In genomic region chr11:121176285-121177270, GRCm38 (mm10) we compare ENCODE assay signal across 9 mouse cellular contexts. TPM values are rescaled to one million over a fixed set of nuclear protein-coding genes. Genes with fewer than 3 reads are reported as not detected.
DNase-seq lines count a peak whose midpoint lies in the region; ATAC-seq and TF ChIP-seq lines count a peak whose summit lies in the region.
"Had no signal": no experiment of that assay in that cellular context is flagged by ENCODE, and none has a peak within 500 bp of the region (broad histone marks: within the 10 kb centered on the region; RNA-seq: fewer than 3 reads in every experiment).

No protein-coding gene starts in this region.

- no peak overlapping the region for H3K27ac ChIP-seq in forebrain, embryonic 11.5 days (ENCODE audit: low read depth, low read length)
- H3K27ac ChIP-seq in intestine, embryonic 15.5 days, result no peak overlapping the region
- H3K27ac ChIP-seq in liver, embryonic 16.5 days (ENCODE audit: low read length), result no peak overlapping the region
- H3K27ac ChIP-seq: limb, embryonic 15.5 days had no signal

- H3K36me3 ChIP-seq in E14TG2a.4 (ENCODE audit: insufficient read depth, low read length), result peaks cover 5% of the 10 kb centered on the region; the same call in 1 of the 2 replicates
- no peaks in the 10 kb centered on the region for H3K36me3 ChIP-seq in forebrain, embryonic 11.5 days (ENCODE audit: control insufficient read depth, insufficient read depth, low read length)
- H3K36me3 ChIP-seq in intestine, embryonic 15.5 days, result no peaks in the 10 kb centered on the region
- H3K36me3 ChIP-seq in liver, embryonic 16.5 days (ENCODE audit: control insufficient read depth, insufficient read depth), result no peaks in the 10 kb centered on the region

- TF ChIP-seq CTCF in E14TG2a.4 (conservative IDR thresholded peaks at IDR 0.05; ENCODE audit: low read length), result peak; percentile 96

- no peak overlapping the region for H3K9ac ChIP-seq in forebrain, embryonic 11.5 days (ENCODE audit: low read length)
- H3K9ac ChIP-seq in intestine, embryonic 15.5 days, result no peak overlapping the region
- no peak overlapping the region for H3K9ac ChIP-seq in liver, embryonic 16.5 days (ENCODE audit: low read depth, low read length)
- H3K9ac ChIP-seq: limb, embryonic 15.5 days had no signal

- no peaks in the 10 kb centered on the region for H3K9me3 ChIP-seq in E14TG2a.4 (ENCODE audit: low read length)
- H3K9me3 ChIP-seq in forebrain, embryonic 11.5 days (ENCODE audit: control insufficient read depth, low read length), result no peaks in the 10 kb centered on the region
- no peaks in the 10 kb centered on the region for H3K9me3 ChIP-seq in intestine, embryonic 15.5 days
- H3K9me3 ChIP-seq in liver, embryonic 16.5 days (replicated peaks; ENCODE audit: control insufficient read depth, low read length), result no peaks in the 10 kb centered on the region
- H3K9me3 ChIP-seq: limb, embryonic 15.5 days had no signal

- ATAC-seq in forebrain, embryonic 11.5 days (replicated peaks; ENCODE audit: low FRiP score), result peak; percentile 65; the same call in 1 of the 2 replicates
- ATAC-seq in intestine, embryonic 15.5 days, result peak; percentile 77
- ATAC-seq in liver, embryonic 16.5 days (ENCODE audit: low read depth), result peak; percentile 58

- H3K27me3 ChIP-seq in E14TG2a.4 (ENCODE audit: insufficient read depth, low read length), result no peaks in the 10 kb centered on the region; the same call in 1 of the 2 replicates
- H3K27me3 ChIP-seq in forebrain, embryonic 11.5 days (ENCODE audit: control insufficient read depth, insufficient read depth, low read length), result no peaks in the 10 kb centered on the region
- H3K27me3 ChIP-seq in intestine, embryonic 15.5 days (replicated peaks), result no peaks in the 10 kb centered on the region
- H3K27me3 ChIP-seq in liver, embryonic 16.5 days (ENCODE audit: control insufficient read depth, insufficient read depth, low read depth, low read length), result no peaks in the 10 kb centered on the region
- H3K27me3 ChIP-seq: limb, embryonic 15.5 days had no signal

- H3K4me1 ChIP-seq in E14TG2a.4 (replicated peaks; ENCODE audit: low read depth, low read length), result peaks cover 11% of the 10 kb centered on the region
- no peaks in the 10 kb centered on the region; the same call in 1 of the 2 replicates for H3K4me1 ChIP-seq in forebrain, embryonic 11.5 days (replicated peaks; ENCODE audit: control insufficient read depth, insufficient read depth, low read length)
- 0 out of 2 replicates have a peak, but pooled peaks cover 3% of the 10 kb centered on the region for H3K4me1 ChIP-seq in intestine, embryonic 15.5 days (replicated peaks)
- H3K4me1 ChIP-seq in liver, embryonic 16.5 days (ENCODE audit: control insufficient read depth, low read depth, low read length), result no peaks in the 10 kb centered on the region
- H3K4me1 ChIP-seq: limb, embryonic 15.5 days had no signal

- H3K4me2 ChIP-seq in forebrain, embryonic 11.5 days (ENCODE audit: low read depth, low read length, severe bottlenecking), result no peak overlapping the region
- H3K4me2 ChIP-seq in intestine, embryonic 15.5 days (replicated peaks), result no peak overlapping the region
- H3K4me2 ChIP-seq in liver, embryonic 16.5 days (ENCODE audit: low read depth, low read length), result no peak overlapping the region
- H3K4me2 ChIP-seq: limb, embryonic 15.5 days had no signal

- DNase-seq in 416B (ENCODE audit: low read depth), result peak; percentile 63
- DNase-seq in c-Kit-positive CD71-positive TER-119-negative erythroid progenitor cells, embryonic 14.5 days (ENCODE audit: low read depth), result peak; percentile 40
- DNase-seq in forebrain, embryonic 11.5 days (ENCODE audit: low spot score), result peak; percentile 81
- peak; percentile 84 for DNase-seq in retina, embryonic 14.5 days (ENCODE audit: low spot score)
- DNase-seq in layer of hippocampus, adult 8-10 months (ENCODE audit: low spot score in 2 of 2), result no peak

- 55% methylated on average over 12 of the region's 12 CpGs for WGBS in forebrain, embryonic 11.5 days
- WGBS in intestine, embryonic 15.5 days, result 47% methylated on average over 12 of the region's 12 CpGs
- WGBS in liver, embryonic 16.5 days (ENCODE audit: insufficient replicate concordance), result 46% methylated on average over 12 of the region's 12 CpGs

- H3K4me3 ChIP-seq in E14TG2a.4 (replicated peaks; ENCODE audit: low read length), result 0 out of 2 replicates have a peak overlapping the region, but pooled peaks have one; percentile 23
- no peak overlapping the region for H3K4me3 ChIP-seq in forebrain, embryonic 11.5 days (ENCODE audit: low read depth, low read length)
- H3K4me3 ChIP-seq in intestine, embryonic 15.5 days (replicated peaks), result no peak overlapping the region
- no peak overlapping the region for H3K4me3 ChIP-seq in liver, embryonic 16.5 days (ENCODE audit: low read depth, low read length)
- H3K4me3 ChIP-seq: limb, embryonic 15.5 days had no signal

RNA-seq across cellular contexts. Expression of gene Uts2r, which starts 16.5 kb away (rescaled TPM):
- polyA plus RNA-seq in forebrain, embryonic 11.5 days (2014; fragmentation: Nextera tagmentation; extraction: Ambion mirVana), result not detected in 2 replicates
- polyA plus RNA-seq in intestine, embryonic 15.5 days (2015; fragmentation: Nextera tagmentation; extraction: Ambion mirVana), result not detected in 2 replicates
- 0.14 TPM in 1 of 2 replicates, not detected in the other for polyA plus RNA-seq in liver, embryonic 16.5 days (2015; fragmentation: Nextera tagmentation; extraction: Ambion mirVana)
- under 1 TPM; 0.22 to 0.45 (median 0.40) TPM for total RNA-seq in layer of hippocampus, adult 8-10 months (2022)

RNA-seq across cellular contexts. Expression of gene Hexdc, which starts 27.7 kb away (rescaled TPM):
- 7.3 and 7.8 TPM in 2 replicates for polyA plus RNA-seq in forebrain, embryonic 11.5 days (2014; fragmentation: Nextera tagmentation; extraction: Ambion mirVana)
- 9.0 and 9.3 TPM in 2 replicates for polyA plus RNA-seq in intestine, embryonic 15.5 days (2015; fragmentation: Nextera tagmentation; extraction: Ambion mirVana)
- 2.9 and 3.1 TPM in 2 replicates for polyA plus RNA-seq in liver, embryonic 16.5 days (2015; fragmentation: Nextera tagmentation; extraction: Ambion mirVana)
- 10 to 100 TPM; 21.6 to 27.6 (median 26.1) TPM for total RNA-seq in layer of hippocampus, adult 8-10 months (2022)

RNA-seq across cellular contexts. Expression of gene Ogfod3, which starts 27.9 kb away (rescaled TPM):
- polyA plus RNA-seq in forebrain, embryonic 11.5 days (2014; fragmentation: Nextera tagmentation; extraction: Ambion mirVana), result 20.3 and 20.5 TPM in 2 replicates
- 29.5 and 32.0 TPM in 2 replicates for polyA plus RNA-seq in intestine, embryonic 15.5 days (2015; fragmentation: Nextera tagmentation; extraction: Ambion mirVana)
- 15.4 and 15.5 TPM in 2 replicates for polyA plus RNA-seq in liver, embryonic 16.5 days (2015; fragmentation: Nextera tagmentation; extraction: Ambion mirVana)
- total RNA-seq in layer of hippocampus, adult 8-10 months (2022), result 10 to 100 TPM in 1 of 4 experiments, 1 to 10 TPM in 3; 4.4 to 12.7 (median 7.1) TPM

RNA-seq across cellular contexts. Expression of gene Tex19.1, which starts 30.6 kb away (rescaled TPM):
- polyA plus RNA-seq in forebrain, embryonic 11.5 days (2014; fragmentation: Nextera tagmentation; extraction: Ambion mirVana), result not detected in 2 replicates
- polyA plus RNA-seq in intestine, embryonic 15.5 days (2015; fragmentation: Nextera tagmentation; extraction: Ambion mirVana), result not detected in 2 replicates
- not detected in 2 replicates for polyA plus RNA-seq in liver, embryonic 16.5 days (2015; fragmentation: Nextera tagmentation; extraction: Ambion mirVana)
- not detected for total RNA-seq in layer of hippocampus, adult 8-10 months (2022)
- polyA plus RNA-seq: limb, embryonic 15.5 days had no signal

RNA-seq across cellular contexts. Expression of gene Cybc1, which starts 52.5 kb away (rescaled TPM):
- 31.7 and 39.2 TPM in 2 replicates for polyA plus RNA-seq in forebrain, embryonic 11.5 days (2014; fragmentation: Nextera tagmentation; extraction: Ambion mirVana)
- 31.2 and 33.2 TPM in 2 replicates for polyA plus RNA-seq in intestine, embryonic 15.5 days (2015; fragmentation: Nextera tagmentation; extraction: Ambion mirVana)
- 20.2 and 21.1 TPM in 2 replicates for polyA plus RNA-seq in liver, embryonic 16.5 days (2015; fragmentation: Nextera tagmentation; extraction: Ambion mirVana)
- 10 to 100 TPM; 22.1 to 25.3 (median 24.3) TPM for total RNA-seq in layer of hippocampus, adult 8-10 months (2022)

Comparison
In these comparisons a context has a peak if more than half of its experiments do, and no peak if none do; other contexts are left out.
1. DNase-seq: peak in 416B (single experiment), c-Kit-positive CD71-positive TER-119-negative erythroid progenitor cells, embryonic 14.5 days (single experiment), forebrain, embryonic 11.5 days (single experiment) and retina, embryonic 14.5 days (single experiment); none in layer of hippocampus, adult 8-10 months (0 of 2).
2. Peak in every context shown above with its lines, with median percentiles within 50 percentile points of each other: ATAC-seq.